In genomic region chrX:166509761-166510738, GRCm38 (mm10) we compare ENCODE assay signal across 7 mouse cellular contexts. TPM values are rescaled to one million over a fixed set of nuclear protein-coding genes. Genes with fewer than 3 reads are reported as not detected.
A peak's percentile ranks its signal among the peaks of the same experiment; 100 is the strongest.
DNase-seq lines count a peak whose midpoint lies in the region; ATAC-seq lines count a peak whose summit lies in the region.

No protein-coding gene starts in this region.

- peak overlapping the region; percentile 43 for H3K4me3 ChIP-seq in embryonic facial prominence, embryonic 11.5 days (ENCODE audit: low read depth, low read length)
- H3K4me3 ChIP-seq in limb, embryonic 11.5 days (ENCODE audit: low read depth, low read length): peak overlapping the region; percentile 45
- H3K4me3 ChIP-seq in midbrain, embryonic 14.5 days (replicated peaks; ENCODE audit: low read depth, low read length): peak overlapping the region; percentile 52

- peak overlapping the region; percentile 66 for H3K9ac ChIP-seq in embryonic facial prominence, embryonic 11.5 days (replicated peaks; ENCODE audit: low read length)
- peak overlapping the region; percentile 75 for H3K9ac ChIP-seq in limb, embryonic 11.5 days (ENCODE audit: low read length)
- H3K9ac ChIP-seq in midbrain, embryonic 14.5 days (replicated peaks; ENCODE audit: low read length): peak overlapping the region; percentile 74

- peak; percentile 95 for DNase-seq in adrenal gland, postnatal 14 days
- peak; percentile 95 for DNase-seq in embryonic facial prominence, embryonic 11.5 days (ENCODE audit: low spot score)
- peak; percentile 100 for DNase-seq in heart, adult 11 months
- peak; percentile 91 for DNase-seq in kidney, adult 18-20 months
- peak; percentile 89 for DNase-seq in limb, embryonic 11.5 days (ENCODE audit: low spot score)
- DNase-seq in midbrain, embryonic 14.5 days: peak; percentile 96
- DNase-seq in spleen, adult 18-20 months: peak; percentile 85 to 91

- WGBS in embryonic facial prominence, embryonic 11.5 days: 17% methylated on average over 57 of the region's 65 CpGs
- 21% methylated on average over 65 of the region's 65 CpGs for WGBS in limb, embryonic 11.5 days
- 23% methylated on average over 64 of the region's 65 CpGs for WGBS in midbrain, embryonic 14.5 days

- ATAC-seq in embryonic facial prominence, embryonic 11.5 days (replicated peaks; ENCODE audit: insufficient number of reproducible peaks, low FRiP score, low TSS enrichment, low read depth): peak; percentile 97
- peak; percentile 94 for ATAC-seq in limb, embryonic 11.5 days (ENCODE audit: insufficient number of reproducible peaks, low FRiP score, low TSS enrichment, low read depth)
- peak; percentile 99 for ATAC-seq in midbrain, embryonic 14.5 days (ENCODE audit: low FRiP score, low TSS enrichment)

- no peaks in the 10 kb centered on the region for H3K27me3 ChIP-seq in embryonic facial prominence, embryonic 11.5 days (ENCODE audit: control insufficient read depth, insufficient read depth, low read length)
- H3K27me3 ChIP-seq in limb, embryonic 11.5 days (ENCODE audit: control insufficient read depth, insufficient read depth, low read length): peaks cover 8% of the 10 kb centered on the region; the same call in 1 of the 2 replicates
- H3K27me3 ChIP-seq in midbrain, embryonic 14.5 days (ENCODE audit: control insufficient read depth, insufficient read depth, low read length): no peaks in the 10 kb centered on the region

- H3K4me1 ChIP-seq in embryonic facial prominence, embryonic 11.5 days (ENCODE audit: control insufficient read depth, insufficient read depth, low read length): no peaks in the 10 kb centered on the region
- no peaks in the 10 kb centered on the region for H3K4me1 ChIP-seq in limb, embryonic 11.5 days (ENCODE audit: control insufficient read depth, insufficient read depth, low read length)
- H3K4me1 ChIP-seq in midbrain, embryonic 14.5 days (ENCODE audit: control insufficient read depth, insufficient read depth, low read length): peaks cover 7% of the 10 kb centered on the region; the same call in 1 of the 2 replicates

- peak overlapping the region; percentile 27 for H3K4me2 ChIP-seq in embryonic facial prominence, embryonic 11.5 days (ENCODE audit: low read depth, low read length)
- H3K4me2 ChIP-seq in limb, embryonic 11.5 days (ENCODE audit: low read depth, severe bottlenecking): peak overlapping the region; percentile 31
- H3K4me2 ChIP-seq in midbrain, embryonic 14.5 days (ENCODE audit: low read length): peak overlapping the region; percentile 55

- no peaks in the 10 kb centered on the region for H3K9me3 ChIP-seq in embryonic facial prominence, embryonic 11.5 days (replicated peaks; ENCODE audit: control insufficient read depth, low read length)
- no peaks in the 10 kb centered on the region for H3K9me3 ChIP-seq in limb, embryonic 11.5 days (ENCODE audit: control insufficient read depth, low read length)
- no peaks in the 10 kb centered on the region for H3K9me3 ChIP-seq in midbrain, embryonic 14.5 days (ENCODE audit: control insufficient read depth, low read length)

- no peaks in the 10 kb centered on the region for H3K36me3 ChIP-seq in embryonic facial prominence, embryonic 11.5 days (replicated peaks; ENCODE audit: control insufficient read depth, insufficient read depth, low read depth, low read length)
- no peaks in the 10 kb centered on the region for H3K36me3 ChIP-seq in limb, embryonic 11.5 days (ENCODE audit: control insufficient read depth, insufficient read depth, low read length)
- no peaks in the 10 kb centered on the region for H3K36me3 ChIP-seq in midbrain, embryonic 14.5 days (ENCODE audit: control insufficient read depth, insufficient read depth, low read length)

- peak overlapping the region; percentile 93 for H3K27ac ChIP-seq in embryonic facial prominence, embryonic 11.5 days (replicated peaks; ENCODE audit: low read depth, low read length)
- peak overlapping the region; percentile 97 for H3K27ac ChIP-seq in limb, embryonic 11.5 days (replicated peaks; ENCODE audit: low read depth, low read length)
- H3K27ac ChIP-seq in midbrain, embryonic 14.5 days (replicated peaks; ENCODE audit: low read depth, low read length): peak overlapping the region; percentile 98

RNA-seq across cellular contexts. Expression of gene Tceanc, which starts 8.3 kb away (rescaled TPM):
- total RNA-seq in adrenal gland, postnatal 14 days (2021): 4.2 and 8.4 TPM in 2 replicates
- 10.7 and 12.3 TPM in 2 replicates for polyA plus RNA-seq in embryonic facial prominence, embryonic 11.5 days (2014; fragmentation: Nextera tagmentation; extraction: Ambion mirVana)
- 11.6 and 12.7 TPM in 2 replicates for polyA plus RNA-seq in limb, embryonic 11.5 days (2014; fragmentation: Nextera tagmentation; extraction: Ambion mirVana)
- polyA plus RNA-seq in midbrain, embryonic 14.5 days (2014; fragmentation: Nextera tagmentation; extraction: Ambion mirVana): 5.5 and 9.1 TPM in 2 replicates

RNA-seq across cellular contexts. Expression of gene Rab9, which starts 30.4 kb away (rescaled TPM):
- total RNA-seq in adrenal gland, postnatal 14 days (2021): 58.4 and 60.7 TPM in 2 replicates
- 60.1 and 66.8 TPM in 2 replicates for polyA plus RNA-seq in embryonic facial prominence, embryonic 11.5 days (2014; fragmentation: Nextera tagmentation; extraction: Ambion mirVana)
- 52.6 and 56.8 TPM in 2 replicates for polyA plus RNA-seq in limb, embryonic 11.5 days (2014; fragmentation: Nextera tagmentation; extraction: Ambion mirVana)
- 53.9 and 56.5 TPM in 2 replicates for polyA plus RNA-seq in midbrain, embryonic 14.5 days (2014; fragmentation: Nextera tagmentation; extraction: Ambion mirVana)

Comparison
In these comparisons a context has a peak if more than half of its experiments do, and no peak if none do; other contexts are left out.
1. Peak in every context shown above with its lines: DNase-seq, ATAC-seq, H3K4me3 ChIP-seq and H3K27ac ChIP-seq.